Mouse (Mus musculus) urinary bladder, postnatal 14 days (tissue): ENCODE measurements around the gene Ugt2b36.
"Not testable (repeated sequence)": the region's sequence is repeated elsewhere in the genome, so short reads cannot be mapped to it uniquely, and the experiment has no call there.

ENCODE experiments used
- DNase-seq: peaks from one replicate; pipeline ENCODE4 v3.0.0; 2021; ENCODE audit warnings: low spot score

The Ugt2b36 gene

GRCm38 (mm10) chr5:87092346-87093027, at the start of gene Ugt2b36:
Ugt2b36 (minus strand) TSS chr5:87092555.
- no peak for DNase-seq

GRCm38 (mm10) chr5:87140196-87140595, 47.8 kb upstream of the Ugt2b36 start, which contains the start of gene Ugt2b5:
Ugt2b5 (minus strand) TSS chr5:87140318.
- not testable (repeated sequence) for DNase-seq

DNA sequence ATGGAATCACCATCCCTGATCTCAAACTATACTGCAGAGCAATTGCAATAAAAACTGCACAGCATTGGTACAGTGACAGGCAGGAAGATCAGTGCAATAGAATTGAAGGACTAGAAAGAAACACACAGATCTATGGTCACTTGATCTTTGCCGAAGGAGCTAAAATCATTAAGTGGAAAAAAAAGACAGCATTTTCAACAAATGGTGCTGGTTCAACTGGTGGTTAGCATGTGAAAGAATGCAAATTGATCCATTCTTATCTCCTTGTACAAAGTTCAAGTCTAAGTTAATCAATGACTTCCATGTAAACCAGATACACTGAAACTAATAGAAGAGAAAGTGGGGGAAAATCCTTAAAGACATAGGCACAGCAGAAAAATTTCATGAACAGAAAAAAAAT, 11.3 kb upstream of the Ugt2b36 start:
- not testable (repeated sequence) for DNase-seq

DNA sequence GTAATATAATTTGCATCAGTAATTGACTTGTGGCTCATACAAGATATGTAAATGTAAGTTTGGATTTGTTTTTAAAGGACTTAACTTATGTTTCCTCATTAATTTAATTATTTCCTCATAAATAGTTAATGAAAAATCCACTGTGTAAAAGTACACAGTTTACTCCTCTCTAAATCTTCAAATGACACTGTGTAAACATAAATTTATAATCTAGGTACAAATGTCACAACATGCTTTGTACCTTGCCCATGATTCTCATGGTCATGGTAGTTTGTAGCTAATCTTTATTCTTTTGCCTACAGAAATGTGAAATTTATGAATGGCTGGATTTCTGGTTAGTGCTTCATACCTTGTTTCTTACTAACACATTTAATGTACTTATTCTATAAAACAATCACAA, 1.2 kb downstream of the Ugt2b36 start:
- no peak for DNase-seq

DNA sequence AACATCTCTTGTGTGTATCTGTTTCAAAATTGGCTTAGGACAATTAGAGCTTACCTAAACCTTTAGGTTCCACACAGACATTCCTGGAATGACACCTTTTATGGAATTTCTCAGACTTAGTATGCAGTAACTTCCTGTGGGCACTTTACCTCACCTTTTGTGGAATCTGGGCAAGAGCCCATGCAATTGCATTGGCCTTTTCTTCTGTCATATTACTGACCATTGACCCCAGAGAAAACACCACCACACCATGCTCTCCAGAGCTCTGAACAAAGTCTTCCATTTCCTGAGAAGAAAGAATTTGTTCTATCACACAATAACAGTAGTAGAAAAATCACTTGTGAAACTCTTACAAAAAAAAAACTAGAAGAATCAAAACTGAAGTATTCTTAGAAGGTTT, 3.1 kb downstream of the Ugt2b36 start:
- no peak for DNase-seq

DNA sequence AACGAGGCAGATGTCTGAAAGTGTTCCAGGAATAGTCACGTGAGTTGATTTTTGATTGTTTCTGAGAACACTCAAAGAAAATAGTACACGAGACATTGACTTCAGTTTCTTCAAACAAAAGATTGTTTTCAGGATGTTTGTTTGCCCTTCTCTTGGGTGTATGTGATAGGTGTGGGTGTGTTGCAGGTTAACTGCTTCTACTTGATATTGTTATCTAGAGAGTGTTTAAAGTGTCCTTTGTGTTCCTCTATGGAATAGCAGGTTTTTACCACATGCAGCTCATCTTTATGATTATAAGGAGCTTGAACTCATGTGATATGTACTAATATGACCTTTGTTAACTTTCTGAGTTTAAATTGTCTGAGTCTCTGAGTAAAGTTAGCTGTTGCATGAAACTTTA, 6.1 kb downstream of the Ugt2b36 start:
- no peak for DNase-seq

DNA sequence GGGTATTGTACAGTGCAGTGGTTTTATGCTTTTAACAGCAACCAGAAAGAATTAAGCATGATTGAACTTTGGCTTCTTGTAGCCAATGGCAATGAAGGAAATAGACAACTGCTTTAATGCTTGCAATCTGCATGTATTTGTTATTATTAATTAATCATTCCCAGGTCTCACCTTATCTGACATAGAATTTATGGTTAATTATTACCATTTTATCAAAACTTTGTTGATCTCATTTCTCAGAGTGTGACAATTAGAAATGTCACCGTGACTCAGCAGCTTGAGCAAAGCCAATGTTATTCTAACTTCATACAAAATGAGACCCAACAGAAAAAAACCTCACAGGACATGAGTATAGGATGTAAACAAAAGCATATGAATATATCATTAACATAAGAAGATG, 61.7 kb downstream of the Ugt2b36 start:
- no peak for DNase-seq

GRCm38 (mm10) chr5:87027359-87027758, 65.0 kb downstream of the Ugt2b36 start:
- no peak for DNase-seq
